Mouse (Mus musculus) urinary bladder, postnatal 10 days (tissue): Measurements from ENCODE around the gene Dpp4.

Experiments
- DNase-seq: peaks from one replicate; pipeline ENCODE4 v3.0.0; 2022; ENCODE audit warnings: low spot score

The Dpp4 gene

GRCm38 (mm10) chr2:62293846-62294245, 118.2 kb downstream of the Dpp4 start:
- no peak for DNase-seq

DNA sequence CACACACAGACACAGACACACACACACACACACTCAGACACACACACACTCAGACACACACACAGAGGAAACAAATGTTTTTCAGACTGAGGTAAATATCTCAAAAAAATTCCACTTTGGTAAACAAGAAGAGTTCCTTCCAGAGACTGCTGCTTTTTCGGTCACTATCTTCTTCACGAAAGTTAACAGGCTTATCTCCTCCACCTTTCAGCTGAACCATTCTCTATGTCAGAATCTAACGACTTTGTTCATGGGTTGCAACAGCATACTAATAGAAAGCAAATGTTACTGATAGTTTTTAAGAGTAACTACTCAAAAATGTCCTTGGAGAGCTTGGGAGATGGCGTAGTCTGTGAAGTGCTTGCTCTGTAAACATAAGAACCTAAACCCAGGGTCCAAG, 124.5 kb downstream of the Dpp4 start:
- DNase-seq: no peak

DNA sequence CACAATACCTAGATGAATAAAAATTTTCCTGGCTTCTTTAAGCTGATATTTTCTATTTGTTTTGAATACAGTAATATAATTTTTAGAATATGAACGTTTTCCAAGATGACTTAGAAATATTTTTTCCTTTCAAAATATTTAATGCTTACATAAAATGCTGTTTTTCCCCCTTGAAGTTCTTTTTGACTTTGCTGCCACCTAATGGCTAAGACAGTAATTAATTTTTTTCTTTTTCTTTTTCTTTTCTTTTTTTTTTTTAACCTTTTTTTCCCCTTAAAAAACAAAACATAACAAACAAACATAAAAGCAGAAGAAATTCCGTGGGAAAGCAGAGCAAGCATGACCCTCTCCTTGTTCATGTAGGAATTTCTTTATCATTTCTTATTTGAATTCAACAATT, 126.2 kb downstream of the Dpp4 start:
- no peak for DNase-seq

- no peak for DNase-seq
These were observed 127.0 kb downstream of the Dpp4 start for GRCm38 (mm10) chr2:62285026-62285425.
